Mouse (Mus musculus): ENCODE results near the gene Ints14.
"Not testable (repeated sequence)": the region's sequence is repeated elsewhere in the genome, so short reads cannot be mapped to it uniquely, and the experiment has no call there.

Ints14 gene

DNA sequence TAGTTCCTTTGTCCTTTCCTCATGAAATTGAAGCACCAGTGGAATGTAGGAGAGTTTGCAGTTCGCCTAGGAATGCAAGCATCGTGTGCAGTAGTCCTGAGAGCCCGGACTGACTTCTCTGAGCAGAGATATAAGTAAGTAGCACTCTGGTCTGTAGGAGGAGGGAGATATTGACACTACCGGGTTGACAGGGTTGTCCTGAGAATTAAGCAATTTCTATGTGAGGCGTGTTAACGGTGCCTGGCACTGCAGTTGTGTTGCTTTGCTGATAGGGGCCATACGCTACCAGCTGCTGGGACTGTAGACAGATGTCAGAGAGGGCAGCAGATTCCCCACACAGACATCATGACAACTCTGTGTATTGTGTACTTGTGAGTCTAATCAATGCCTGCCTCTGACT, 7.5 kb upstream of the Ints14 start:
- peak; percentile 57 for DNase-seq

DNA sequence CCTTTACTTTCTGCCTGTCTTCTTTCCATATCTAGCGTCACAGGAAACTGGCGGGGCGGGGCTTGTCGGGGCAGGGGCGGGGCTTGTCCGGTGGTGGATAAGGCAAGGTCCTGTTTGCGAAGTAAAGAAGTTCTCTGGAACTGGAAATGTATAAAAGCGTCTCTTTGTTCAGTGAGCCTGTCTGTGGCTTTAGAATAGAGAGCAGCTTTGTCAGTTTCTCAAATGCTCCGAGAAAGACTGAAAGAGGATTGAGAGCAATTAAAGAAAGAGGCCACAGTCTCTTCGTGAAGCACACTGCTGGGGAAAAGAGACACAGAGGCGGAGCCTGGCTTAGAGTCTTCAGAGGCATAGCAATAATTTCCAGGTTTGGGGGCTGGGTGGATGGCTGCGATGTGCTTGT, 4.4 kb upstream of the Ints14 start:
- DNase-seq = peak; percentile 91

DNA sequence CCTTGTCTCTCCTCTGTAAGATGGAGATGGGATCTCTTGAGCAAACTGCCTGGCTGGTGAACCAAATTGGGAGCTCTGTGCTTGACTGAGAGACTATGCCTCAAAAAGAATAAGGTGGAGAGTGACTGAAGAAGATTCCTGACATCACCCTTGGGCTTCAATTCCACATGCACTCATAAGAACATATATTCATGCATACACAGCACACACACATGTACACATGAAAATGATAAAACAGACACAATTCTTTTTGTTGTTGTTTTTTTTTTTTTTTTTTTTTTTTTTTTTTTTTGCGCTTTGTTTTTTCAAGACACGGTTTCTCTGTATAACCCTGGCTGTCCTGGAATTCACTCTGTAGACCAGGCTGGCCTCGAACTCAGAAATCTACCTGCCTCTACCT, 3.4 kb upstream of the Ints14 start:
- DNase-seq = no peak

DNA sequence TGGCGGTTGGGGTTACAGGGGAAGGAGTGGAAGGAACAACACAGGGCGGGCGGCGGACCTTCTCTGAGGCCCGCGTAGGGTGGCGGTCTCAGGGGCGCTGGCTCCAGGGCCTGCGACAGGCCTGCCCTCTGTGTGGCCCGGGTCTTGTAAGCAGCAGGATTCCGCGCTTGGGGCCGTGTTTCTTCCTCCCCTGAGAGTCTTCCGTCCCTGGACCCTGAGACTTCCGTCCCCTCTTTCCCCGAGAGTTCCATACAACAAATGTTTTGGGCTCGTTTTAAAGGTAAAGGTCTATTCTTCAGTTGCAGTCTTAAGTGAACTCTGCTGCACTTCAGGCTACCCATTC, 244 bp downstream of the Ints14 start:
- no peak for DNase-seq

DNA sequence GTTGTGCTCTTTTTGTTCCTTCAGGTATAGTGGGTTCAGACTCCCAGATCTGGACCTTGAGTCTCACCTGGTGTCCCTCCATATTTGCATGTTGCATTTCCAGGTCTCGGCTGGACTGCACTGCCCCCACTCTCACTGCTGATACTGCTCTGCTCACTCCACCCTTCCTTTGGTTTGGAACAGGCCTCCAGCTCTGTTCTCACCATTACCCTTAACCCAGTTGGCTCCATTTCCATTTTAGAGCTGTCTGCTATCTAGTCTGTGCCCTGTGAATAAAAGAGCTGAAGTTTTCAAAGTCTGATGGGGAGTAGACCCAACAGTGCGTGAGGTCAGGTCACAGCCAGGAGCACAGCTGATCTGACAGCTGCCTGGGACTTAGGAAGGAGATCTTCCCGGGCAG, 19.8 kb downstream of the Ints14 start:
- DNase-seq = no peak

DNA sequence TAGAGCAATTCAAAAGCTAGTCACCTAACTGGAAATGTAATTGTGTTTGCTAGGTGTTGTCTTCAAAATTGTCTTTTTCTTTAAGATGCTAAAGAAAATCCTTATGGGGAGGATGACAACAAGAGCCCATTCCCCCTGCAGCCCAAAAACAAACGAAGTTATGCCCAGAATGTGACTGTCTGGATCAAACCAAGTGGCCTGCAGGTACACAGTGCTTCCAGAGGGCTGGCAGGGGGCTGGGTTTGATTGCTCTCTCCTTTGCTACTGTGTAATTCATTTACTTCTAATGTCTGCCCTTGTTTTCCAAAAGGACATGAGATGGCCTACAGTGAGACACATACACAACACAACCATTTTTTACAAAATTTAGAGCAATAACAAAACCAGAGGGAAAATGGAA, 21.2 kb downstream of the Ints14 start:
- DNase-seq = no peak

DNA sequence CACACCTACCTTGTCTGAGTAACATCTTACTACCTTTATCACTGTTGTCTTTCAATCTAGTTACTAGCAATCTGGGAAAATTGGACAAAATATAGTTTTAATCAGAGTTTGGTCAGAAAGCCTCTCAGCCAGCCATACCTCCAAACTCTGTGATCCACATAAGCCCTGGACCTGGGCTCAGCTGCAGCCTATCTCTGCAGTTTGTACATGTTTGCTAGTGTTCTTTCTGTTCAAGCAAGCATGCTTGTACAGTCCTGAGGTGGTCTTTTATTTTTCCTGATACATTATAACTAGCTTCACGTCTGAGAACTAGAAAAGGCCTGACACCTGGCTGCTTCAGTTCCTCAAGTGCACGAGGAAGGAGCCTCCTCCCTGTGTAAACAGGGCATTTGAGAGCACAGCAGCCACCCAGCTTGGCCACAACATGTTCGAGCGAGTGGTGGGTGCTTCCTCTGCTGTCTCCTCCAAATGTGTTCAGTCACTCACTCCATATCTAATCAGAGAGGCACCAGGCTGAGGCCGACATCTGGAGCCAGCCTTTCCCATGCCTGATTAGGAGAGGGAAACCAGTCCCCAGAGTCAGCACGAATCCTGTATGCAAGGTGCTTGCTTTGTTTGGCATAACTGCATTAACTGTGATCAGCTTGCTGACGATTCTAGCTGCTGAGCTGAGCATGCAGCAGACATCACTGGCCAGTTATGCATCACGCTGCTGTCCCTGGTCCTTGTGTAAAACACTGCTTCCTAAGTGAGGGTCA, 24.5 kb downstream of the Ints14 start:
- peak; percentile 79 for DNase-seq

DNA sequence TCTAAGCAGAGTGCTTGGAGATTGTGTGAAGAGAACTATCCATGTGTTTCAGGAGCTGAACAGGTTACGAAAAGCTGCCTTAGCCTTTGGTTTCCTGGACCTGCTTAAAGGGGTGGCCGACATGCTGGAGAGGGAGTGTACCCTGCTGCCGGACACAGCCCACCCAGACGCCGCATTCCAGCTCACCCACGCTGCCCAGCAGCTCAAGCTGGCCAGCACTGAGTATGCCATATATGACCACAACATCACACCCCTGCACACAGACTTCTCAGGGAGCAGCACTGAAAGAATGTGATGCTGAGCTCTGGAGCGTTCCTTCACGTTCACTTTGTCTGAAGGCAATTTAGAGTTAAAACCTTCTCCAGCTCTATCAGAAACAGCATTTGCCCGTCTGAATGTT, 25.1 kb downstream of the Ints14 start:
- no peak for DNase-seq

DNA sequence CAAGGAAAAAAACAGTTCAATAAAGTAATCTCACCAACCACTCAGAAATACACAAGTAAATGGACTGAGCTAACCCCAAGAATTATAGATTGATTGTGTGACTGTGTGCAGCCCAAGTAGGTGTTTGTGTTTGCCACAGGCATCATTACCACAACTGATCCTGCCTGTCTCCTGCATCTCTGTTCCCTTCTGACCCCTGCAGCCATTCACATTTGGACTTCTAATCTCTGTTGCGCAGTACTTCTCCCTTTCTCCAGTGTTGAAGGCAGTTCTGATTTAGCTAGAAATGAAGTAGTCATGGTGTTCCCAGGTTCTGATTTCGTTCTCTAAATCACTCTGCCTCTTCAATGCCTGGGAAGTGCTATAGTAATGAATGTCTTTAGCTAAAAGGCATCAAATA, 26.9 kb downstream of the Ints14 start:
- no peak for DNase-seq

DNA sequence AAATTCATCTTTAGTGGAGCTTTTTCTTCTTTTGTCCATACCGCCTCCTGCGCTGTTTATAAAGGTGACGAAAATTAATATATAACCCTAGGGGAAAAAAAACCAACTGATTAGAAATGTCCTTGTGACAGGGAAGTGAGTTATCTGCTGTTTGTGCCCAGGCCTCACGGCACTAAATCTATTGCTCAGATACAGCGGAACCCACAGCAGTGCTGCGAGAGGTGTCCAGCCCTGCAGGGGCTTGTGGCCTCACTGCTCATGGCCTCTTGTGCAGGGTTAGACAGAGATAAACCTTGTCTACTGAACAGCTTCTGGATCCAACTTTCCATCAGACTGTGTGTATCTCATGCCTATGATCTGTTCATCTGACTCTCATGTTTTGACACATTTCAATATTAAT, 27.7 kb downstream of the Ints14 start:
- DNase-seq = no peak

DNA sequence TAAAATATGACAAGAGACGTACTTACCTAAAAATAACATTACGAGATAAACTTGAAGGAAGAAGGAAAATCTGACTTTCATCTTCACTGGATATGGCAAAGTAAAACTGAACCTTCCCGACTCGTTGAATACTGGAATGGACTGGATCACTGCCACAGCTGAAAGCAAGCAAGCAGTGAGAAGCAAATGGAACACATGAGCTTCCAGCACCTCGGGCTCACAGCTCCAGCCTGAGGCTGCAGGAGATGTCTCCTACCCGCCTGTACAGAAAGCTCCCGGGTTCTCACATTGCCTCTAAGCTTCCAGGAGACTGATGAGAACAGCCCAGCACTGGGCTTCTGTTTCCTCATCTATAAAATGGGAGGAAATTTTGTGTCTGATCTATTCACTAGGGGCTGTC, 29.6 kb downstream of the Ints14 start:
- DNase-seq = no peak

DNA sequence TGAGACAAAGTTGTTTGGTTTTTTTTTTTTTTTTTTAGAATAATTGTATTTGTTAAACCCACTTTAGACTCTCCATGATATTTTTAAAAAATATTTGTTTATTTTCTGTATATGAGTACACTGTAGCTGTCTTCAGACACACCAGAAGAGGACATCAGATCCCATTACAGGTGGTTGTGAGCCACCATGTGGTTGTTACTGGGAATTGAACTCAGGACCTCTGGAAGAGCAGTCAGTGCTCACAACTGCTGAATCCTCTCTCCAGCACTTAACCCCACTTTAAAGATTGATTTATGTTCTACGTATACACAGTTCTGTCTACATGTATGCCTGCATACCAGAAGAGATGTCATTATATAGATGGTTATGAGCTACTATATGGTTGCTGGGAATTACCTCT, 34.8 kb downstream of the Ints14 start:
- DNase-seq = not testable (repeated sequence)

DNA sequence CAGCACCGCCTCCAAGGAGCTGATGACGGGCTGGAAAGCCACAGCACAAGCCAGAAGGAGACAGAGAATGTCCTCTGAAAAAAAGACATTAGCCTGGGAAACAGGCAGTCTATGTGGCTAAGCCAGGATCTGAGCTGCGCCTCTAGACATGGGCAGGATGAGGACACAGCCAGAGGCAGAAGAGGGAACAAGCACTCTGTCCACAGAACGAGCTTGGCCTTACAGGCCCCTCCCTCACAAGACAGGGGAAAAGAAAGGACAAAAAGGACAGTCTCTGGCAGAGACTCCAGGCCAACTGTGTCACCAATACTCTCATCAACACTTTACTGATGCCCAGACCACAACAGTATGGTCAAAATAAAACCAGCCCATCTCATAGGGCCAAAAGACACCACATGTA, 40.8 kb downstream of the Ints14 start:
- no peak for DNase-seq

DNA sequence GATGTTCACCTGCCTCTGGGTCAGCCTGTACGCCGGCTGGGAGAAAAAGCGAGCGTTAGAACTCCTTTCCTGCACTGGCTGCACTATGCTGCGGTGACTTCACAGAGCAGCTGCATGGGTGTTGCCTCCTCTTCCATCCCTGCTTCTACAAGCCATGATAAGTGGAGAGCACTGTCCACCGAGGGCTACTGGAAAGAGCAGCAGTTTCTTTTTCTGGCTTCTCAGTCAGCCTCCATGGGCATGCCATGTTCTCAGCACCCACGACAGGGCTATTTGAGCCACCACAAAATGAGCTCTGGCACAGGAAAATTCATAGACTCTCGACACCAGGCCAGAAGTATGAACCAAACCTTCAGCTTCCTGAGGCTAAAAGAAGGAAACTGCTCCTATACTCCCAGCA, 45.0 kb downstream of the Ints14 start:
- no peak for DNase-seq

DNA sequence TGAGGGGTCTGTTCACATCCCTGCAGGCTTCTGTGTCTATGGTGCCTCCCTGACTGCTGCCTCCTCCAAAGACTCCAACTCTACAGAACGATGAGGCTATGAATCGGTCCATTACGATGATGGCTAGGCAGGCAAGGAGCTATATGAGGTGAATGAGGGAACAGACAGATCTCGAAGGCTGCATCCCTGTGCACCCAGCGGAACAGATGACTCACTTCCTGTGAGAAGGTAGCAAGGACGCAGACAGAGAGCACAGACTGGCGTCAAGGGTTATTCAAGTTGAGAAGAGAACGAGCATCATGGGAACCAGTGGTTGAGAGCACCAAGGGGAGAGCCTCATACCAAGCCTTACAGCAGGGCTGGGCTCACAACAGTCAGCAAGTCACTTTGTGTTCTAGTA, 49.9 kb downstream of the Ints14 start:
- no peak for DNase-seq

DNA sequence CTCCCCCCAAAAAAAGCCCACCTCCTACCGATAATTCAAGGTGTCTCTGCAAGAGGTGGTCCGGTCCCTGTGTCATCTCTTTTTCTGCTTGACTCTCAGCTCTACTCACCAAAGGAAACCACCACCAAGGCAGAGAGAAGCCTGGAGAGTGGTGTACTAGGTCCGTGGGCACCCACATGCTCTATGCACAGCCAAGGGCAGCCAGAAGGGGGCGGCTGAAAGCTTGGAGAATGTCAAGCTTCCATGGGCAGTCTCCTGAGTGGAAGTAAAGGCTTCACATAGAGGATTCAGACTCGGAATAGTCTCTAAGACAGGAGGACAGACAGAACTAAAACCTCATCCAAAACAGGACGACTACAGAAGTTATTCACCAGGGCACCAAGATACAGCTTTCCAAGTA, 50.6 kb downstream of the Ints14 start:
- peak; percentile 36 for DNase-seq

DNA sequence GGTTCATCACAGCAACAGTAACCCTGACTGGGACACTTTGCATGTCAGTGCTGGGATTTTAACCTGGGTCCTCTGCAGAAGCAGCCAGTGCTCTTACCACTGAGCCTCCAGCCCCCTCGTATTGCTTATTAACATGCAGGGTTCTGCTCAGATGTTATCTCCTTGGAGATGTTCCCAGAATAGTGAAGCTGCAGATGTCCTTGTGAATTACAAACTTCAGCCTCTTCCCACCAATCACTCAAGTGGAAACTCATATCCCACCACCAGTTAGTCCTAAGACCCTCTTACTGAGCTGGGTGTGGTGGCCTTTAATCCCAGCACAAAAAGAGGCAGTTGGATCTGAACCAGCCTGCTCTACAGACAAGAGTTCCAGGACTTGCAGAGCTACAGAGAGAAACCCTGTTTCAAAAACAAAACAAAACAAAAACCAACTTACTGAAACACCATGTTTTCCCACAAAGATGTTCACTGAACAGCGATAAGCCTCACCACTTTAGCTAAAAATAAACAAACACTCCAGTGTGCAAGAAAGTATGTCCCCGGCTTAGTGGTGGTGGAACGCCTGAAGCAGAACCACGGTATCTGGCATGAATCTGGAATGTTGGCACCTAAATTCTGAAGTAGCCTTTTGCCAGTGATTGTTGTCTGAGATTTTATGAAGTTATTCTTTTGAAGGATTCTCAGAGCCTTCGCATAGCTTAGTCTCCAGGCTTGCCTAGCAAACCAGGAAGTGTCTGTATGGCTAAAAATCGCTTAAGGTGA, 54.9 kb downstream of the Ints14 start:
- DNase-seq = no peak

DNA sequence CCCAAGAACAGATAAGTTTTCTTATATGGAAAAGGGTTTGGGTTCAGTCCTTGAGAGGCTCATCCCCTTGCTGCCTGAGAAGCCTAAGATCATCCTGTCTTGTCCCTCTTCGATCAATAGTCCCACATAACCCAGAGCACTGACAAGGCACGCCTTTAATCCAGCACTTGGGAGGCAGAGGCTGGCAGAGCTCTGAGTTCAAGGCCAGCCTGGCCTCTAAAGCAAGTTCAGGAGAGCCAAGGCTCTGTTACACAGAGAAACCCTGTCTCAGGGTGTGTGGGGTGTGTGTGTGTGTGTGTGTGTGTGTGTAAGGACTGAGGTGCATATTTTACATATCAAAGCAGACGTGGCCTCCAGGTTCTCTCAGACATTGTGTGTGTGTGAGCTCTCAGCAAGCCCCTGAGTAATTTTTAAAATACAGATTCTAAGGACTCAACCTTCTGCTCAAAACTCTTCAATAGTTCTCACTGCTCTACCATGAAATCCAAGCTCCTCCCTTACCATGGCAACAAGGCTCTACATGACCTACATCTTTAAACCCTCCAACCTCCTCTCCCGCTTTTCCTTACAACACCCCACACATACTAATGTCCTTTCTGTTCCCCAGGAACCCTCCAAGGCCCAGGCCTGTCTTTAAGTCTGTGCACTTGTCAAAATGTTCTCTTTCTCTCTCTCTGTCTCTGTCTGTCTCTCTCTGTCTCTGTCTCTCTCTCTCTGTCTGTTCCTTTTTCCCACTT, 55.7 kb downstream of the Ints14 start:
- DNase-seq = no peak

DNA sequence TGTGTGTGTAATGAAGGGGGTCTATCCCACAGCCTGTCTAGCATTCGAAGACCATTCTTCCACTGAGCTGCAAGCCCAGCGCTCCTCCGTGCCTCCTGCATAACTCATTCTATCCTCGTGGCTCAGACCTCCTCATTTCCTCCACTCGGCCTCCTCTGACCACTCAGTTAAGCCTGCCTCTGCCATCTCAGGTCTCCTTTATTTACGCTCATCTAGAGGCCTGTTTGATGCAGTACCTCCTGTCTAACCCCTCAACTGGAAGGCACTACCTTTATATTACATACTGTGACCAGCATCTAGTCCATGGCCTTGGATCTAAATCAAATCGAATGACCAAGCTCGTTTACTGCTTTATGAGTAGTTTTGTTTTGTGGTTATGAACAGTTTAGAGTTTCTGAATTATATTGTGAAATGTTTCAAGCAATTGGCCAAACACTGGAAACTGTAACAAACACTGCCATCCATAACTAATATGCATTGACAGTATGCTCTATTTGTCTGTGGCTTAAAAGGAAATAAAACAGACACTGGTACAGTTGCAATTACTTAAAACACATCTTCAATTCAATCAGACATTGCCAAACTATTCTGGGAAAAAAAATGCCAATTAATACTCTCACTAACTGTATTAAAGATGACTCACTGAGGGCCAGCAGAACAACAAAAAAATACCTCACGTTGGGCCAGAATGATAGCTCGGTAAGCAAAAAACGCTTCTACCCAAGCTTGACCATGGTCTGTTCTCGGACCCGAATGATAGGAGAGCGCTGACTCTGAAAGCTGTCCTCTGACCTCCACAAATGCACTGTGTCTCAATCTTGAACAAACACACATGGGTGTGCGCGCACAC, 56.5 kb downstream of the Ints14 start:
- DNase-seq = no peak

DNA sequence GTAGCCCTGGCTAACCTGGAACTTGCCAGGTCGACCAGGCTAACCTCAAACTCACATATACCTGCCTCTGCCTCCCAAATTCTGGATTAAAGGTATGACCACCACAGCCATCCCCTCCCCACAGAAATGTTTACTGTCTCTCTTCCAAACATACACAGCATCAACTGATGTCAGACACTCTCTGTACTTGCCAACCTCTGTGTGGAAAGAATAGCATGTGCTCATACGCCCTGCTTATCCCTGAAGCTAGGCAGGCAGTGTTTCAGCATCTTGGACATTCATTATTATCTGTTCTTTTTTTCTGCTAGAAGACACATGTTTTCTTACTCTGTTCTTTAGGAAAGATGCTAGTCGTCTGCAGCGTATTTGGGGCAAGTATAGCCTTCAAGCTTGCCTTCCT, 57.2 kb downstream of the Ints14 start:
- DNase-seq = no peak

DNA sequence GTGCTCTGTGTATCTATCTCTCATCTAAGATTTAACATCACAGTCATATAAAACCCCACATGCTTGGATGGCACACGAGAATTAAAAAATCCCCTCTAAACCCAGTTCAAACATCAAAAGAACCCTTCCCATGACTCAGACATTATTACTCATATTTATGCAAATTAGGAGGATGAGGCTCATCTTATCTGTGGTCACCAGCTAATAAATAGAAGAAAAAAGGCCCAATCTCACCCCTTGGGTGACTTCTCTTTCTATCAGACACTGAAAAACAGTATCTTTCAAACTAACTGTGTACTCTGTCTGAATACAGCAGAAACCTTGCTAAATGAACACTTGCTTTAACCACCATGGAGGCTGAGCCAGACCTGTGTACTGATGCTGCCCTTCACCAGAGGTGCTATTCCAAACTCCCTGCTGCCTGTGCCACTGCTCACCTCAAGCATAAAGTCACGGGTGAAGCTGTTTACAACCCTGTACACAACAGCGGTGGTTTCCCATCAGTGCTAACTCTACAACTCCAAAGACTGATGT, 58.0 kb downstream of the Ints14 start:
- DNase-seq = no peak

DNA sequence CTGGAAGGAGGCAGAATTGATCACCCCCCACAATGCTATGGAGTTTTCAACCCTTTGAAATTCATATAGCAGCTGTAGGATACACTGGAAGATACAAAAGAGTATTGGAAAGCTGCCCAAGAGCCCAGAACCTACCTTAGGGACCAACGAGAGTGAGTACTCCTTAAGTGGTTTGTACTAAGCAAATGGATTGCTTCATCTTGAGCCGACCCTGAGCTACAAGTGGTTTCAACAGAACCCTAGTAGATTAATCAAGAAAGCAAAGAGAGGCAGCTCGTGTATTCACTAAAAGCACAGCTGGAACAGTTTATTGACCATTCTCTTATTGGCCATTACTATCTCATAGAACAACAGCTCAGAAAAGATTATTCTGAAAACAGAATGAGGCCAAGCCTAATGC, 58.4 kb downstream of the Ints14 start:
- DNase-seq = no peak

DNA sequence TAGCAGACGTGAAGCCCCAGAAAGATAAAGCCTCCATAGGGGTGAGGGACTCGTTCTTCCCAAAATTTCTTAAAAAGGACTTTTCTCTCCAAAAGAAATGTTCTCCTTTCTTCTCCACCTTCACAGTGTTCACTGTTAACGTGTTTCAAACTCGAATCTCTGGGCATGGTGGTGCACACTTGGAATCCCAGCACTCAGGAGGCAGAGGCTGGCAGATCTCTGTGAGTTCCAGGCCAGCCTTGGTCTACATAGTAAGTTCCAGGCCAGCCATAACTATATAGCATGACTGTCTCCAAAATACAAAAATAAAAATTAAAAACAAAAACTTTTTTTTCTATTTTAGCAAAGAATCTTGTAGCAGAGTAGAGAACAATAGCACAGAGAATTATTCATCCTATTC, 59.4 kb downstream of the Ints14 start:
- DNase-seq = no peak

All from liver (tissue).